Mouse (Mus musculus) cerebellum, adult 2 months (tissue): ENCODE results near the gene Gm4181.
"Not testable (repeated sequence)": the region's sequence is repeated elsewhere in the genome, so short reads cannot be mapped to it uniquely, and the experiment has no call there.

Experiments
- CTCF ChIP-seq: fragments of 200-500 bp; IDR thresholded peaks from 2 replicates; pipeline ENCODE4 v1.5.1; 2011; ENCODE audit warnings: low read depth, mild to moderate bottlenecking, control low read depth, low read length, moderate library complexity, borderline replicate concordance; ENCODE audit not compliant: insufficient read depth
- POLR2A ChIP-seq: fragments of 200-500 bp; IDR thresholded peaks from 2 replicates; pipeline ENCODE4 v1.6.1; 2011; ENCODE audit warnings: low read length, control low read depth, borderline replicate concordance; ENCODE audit not compliant: insufficient read depth

DNA sequence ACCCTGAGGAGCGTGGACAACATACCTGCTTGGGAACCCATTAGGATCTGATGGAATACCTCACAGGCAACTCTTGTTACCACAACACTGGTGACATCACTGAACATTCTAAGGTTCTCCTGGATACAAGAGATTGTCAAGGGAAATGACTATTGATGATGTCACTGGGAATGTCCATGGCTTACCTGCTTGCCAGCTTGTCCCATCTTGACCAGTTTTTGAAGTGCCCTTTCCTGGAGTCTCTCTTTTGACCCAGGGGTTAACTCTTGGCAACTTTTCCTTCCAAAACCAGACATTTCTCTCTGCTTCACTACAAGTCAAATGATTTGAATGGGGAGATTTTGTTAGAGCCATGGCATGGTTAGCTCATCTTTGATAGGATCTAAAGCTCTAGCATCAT is at the start of gene Gm4181:
- TF ChIP-seq CTCF, POLR2A: not testable (repeated sequence)
